Mouse (Mus musculus): Measurements from ENCODE around the gene Mrps27.

Mrps27 gene

GRCm38 (mm10) chr13:99393128-99393527 is 48.5 kb downstream of the Mrps27 start:
- no peak for DNase-seq

- peak; percentile 29 for DNase-seq
Observed at GRCm38 (mm10) chr13:99394694-99395093, 50.1 kb downstream of the Mrps27 start.

DNA sequence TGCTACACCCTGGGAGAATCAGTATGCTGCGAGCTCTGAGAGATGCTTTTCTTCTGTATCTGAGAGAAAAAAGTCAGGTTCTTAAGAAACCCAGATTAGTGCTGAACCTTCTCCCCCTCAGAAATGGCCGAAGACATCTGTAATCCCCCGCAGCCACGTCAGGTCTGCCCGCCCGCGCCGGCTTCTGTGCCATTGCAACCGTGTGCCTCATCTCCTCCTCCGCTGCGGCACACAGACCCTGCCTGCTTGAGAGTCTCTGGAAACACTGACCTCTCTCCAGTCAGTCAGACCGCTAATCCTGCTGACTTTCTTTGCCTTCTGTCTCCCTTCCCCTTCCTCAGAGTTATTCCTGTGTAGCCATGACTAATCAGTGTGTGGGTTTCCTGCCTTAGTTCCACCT is 50.9 kb downstream of the Mrps27 start:
- DNase-seq = no peak

DNA sequence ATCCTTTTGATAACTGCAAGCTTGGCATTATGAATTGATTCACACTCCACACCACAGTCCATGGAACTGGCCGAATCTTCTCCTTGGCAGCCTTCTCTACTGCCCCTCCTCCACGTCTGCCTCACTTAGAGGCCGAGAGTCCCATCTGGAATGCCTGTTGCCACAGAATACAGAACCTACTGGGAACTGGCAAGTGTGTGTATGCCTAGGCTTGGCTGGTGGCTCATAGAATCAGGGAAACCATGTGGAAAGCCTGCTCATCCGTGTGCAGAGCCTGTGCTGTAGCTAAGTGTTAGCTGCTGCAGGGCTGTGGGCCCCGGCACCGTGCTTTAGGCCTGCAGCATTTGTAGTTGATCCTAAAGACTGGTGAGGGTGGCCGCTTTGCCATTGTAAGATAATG is 52.6 kb downstream of the Mrps27 start:
- DNase-seq = no peak

DNA sequence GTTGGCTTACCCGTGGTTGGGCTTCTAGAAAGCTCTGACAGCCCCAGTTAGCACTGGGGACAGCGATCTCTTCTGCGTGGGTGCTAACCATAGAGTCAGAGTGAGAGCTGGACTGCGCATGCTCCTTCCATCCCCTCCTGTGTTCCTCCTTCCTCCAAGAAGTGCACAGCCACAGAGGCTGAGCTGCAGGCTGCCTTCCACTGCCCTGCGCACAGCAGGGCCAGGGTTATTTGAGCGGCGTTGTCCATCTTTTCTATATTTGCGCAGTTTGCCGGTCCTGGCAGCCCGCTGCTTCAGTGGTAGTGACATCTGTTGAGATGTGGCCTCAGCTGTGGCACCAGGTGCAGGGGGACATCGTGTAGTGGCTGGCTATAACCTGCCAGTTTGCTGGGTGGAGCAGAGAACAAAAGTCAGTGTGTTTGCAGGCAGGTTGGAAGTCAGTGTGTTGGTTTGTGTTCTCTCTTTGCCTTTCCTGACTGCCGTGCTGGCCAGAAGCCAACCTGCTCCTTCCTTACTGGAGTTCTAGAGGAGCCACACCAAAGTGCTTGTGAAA is 53.6 kb downstream of the Mrps27 start:
- DNase-seq = peak; percentile 26

DNA sequence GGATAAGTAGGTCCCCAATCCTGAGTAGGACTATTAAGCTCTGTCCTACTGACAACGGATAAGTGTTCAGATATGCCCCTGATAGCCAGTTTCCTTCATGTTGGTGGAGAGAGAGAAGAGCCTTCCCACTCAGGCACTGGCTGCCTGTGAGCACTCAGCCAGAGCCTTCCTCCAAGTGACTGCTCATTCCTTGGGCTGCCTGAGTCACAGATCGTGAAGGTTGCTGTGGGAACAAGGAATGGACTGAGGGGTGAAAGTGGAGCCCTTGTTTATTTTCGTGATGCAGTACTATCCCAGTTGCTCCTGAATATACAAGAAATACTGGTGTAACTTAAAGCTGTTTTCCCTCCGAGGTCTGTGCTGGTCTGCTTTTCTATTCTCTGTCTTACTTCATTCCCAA is 54.8 kb downstream of the Mrps27 start:
- no peak for DNase-seq

DNA sequence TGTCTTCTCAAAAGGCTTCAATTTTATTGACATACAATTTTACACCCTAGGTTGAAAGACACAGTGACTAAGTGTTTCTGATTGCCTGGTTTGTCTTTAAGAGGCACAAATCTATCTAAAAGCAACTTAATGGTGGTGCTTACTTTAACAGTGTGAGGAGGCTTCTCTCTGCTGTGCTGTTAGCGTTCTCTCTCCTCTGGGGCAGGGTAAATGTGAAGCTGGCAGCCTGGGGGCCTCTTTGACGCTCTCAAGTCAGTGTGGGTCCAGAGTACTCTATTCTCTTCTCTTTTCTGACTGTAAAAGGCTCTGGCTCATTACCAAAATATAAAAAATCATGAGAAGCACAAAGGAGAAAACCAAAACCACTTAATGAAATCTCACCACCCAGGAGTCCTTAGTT is 64.6 kb downstream of the Mrps27 start:
- DNase-seq = no peak

GRCm38 (mm10) chr13:99410611-99411515 is 66.3 kb downstream of the Mrps27 start:
- DNase-seq = no peak

- no peak for DNase-seq
Observed at GRCm38 (mm10) chr13:99411761-99412160, 67.2 kb downstream of the Mrps27 start.

- DNase-seq = peak; percentile 55
Observed at GRCm38 (mm10) chr13:99412477-99413080, 68.0 kb downstream of the Mrps27 start.

- no peak for DNase-seq
Observed at GRCm38 (mm10) chr13:99413481-99414351, 69.1 kb downstream of the Mrps27 start.

- DNase-seq = no peak
Observed at GRCm38 (mm10) chr13:99414352-99414742, 69.8 kb downstream of the Mrps27 start.

DNA sequence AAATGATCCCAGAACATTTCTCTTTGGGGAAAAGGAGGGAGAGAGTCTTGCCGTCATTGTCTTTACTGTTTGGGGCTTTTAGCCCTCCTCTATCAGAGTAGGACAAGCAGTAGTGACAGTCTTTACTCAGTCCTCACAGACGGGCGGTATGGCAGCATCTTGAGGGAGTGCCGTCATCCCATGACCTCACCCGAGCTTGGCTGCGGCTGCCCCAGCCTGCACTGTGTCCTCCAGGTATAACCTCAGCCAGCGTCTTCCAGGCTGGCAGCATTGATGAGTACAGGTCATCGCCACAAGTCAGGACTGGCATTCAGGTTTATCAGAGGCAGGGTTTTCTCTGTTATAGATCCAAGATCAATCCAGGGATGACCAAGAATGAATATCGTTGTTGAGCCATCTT is 72.0 kb downstream of the Mrps27 start:
- no peak for DNase-seq

DNA sequence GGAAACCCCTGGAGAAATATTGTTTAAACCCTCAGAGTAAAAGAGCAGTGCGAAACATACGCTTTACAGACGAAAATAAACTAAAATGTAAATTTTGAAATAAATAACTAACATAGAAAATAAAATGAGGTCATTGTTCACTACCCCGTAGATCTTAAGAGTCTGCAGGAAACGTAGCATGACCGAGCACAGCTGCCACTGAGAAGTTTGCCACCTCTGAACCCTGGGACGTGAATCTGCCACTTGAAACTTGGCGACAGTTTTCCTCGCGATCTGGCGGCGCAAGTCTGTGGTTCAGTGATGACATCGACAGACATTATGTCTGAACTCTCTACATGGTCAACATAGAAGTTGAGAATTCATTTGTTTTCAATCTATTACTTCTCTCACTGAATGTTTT is 79.0 kb downstream of the Mrps27 start:
- DNase-seq = no peak

GRCm38 (mm10) chr13:99433068-99434008 is 88.8 kb downstream of the Mrps27 start:
- no peak for DNase-seq

- DNase-seq = no peak
Observed at GRCm38 (mm10) chr13:99434494-99434893, 89.9 kb downstream of the Mrps27 start.

GRCm38 (mm10) chr13:99437051-99437450 is 92.5 kb downstream of the Mrps27 start:
- no peak for DNase-seq

GRCm38 (mm10) chr13:99439357-99439756 is 94.8 kb downstream of the Mrps27 start:
- no peak for DNase-seq

DNA sequence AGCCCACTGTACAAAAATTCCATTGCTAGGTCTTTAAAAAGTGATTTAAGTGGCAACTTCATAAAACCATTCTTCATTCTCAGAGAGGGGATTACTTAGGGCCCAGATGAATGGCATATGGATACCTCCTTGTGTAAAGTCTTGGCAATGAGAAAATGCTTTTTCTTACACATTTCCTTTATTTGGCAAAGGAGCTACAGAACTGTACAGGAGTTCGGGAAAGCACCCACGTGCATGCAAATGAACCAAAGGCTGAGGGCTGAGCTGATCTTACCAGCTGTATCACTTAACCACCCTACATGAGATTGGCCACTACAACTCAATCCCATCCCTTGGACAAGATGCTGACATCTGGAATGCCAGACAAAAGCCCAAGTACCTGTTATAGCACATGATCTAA is 95.6 kb downstream of the Mrps27 start:
- no peak for DNase-seq

- DNase-seq = no peak
Observed at GRCm38 (mm10) chr13:99441700-99442433, 97.3 kb downstream of the Mrps27 start.
